Mouse (Mus musculus): ENCODE data around the gene Cpne5.
"Not testable (repeated sequence)": the region's sequence is repeated elsewhere in the genome, so short reads cannot be mapped to it uniquely, and the experiment has no call there.

Gene Cpne5

GRCm38 (mm10) chr17:29136236-29136635 is 101.7 kb downstream of the Cpne5 start:
- no peak for DNase-seq (ENCODE audit: low spot score)

GRCm38 (mm10) chr17:29135066-29135465 is 102.9 kb downstream of the Cpne5 start:
- no peak for DNase-seq (ENCODE audit: low spot score)

DNA sequence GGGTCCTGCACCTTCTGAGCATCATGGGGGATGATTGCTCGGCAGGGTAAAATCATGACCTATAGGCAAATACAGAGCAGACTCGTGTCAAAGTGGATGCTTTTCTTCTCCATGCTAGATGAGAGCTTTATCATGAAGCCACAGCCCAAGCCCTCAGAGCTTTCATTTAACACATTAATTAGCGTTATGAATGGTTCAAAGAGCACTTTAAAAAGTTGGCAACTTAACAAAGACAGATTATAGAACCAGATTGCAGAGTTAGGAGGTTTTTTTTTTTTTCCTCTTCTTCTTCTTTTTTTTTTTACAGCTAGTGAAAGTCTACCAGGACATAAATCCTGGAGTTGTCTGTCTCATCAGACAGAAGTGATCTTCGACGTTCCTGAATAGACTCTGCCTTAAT is 108.6 kb downstream of the Cpne5 start:
- DNase-seq (ENCODE audit: low spot score): no peak

- DNase-seq (ENCODE audit: low spot score): no peak
Measured at GRCm38 (mm10) chr17:29126561-29126960, 111.4 kb downstream of the Cpne5 start.

DNA sequence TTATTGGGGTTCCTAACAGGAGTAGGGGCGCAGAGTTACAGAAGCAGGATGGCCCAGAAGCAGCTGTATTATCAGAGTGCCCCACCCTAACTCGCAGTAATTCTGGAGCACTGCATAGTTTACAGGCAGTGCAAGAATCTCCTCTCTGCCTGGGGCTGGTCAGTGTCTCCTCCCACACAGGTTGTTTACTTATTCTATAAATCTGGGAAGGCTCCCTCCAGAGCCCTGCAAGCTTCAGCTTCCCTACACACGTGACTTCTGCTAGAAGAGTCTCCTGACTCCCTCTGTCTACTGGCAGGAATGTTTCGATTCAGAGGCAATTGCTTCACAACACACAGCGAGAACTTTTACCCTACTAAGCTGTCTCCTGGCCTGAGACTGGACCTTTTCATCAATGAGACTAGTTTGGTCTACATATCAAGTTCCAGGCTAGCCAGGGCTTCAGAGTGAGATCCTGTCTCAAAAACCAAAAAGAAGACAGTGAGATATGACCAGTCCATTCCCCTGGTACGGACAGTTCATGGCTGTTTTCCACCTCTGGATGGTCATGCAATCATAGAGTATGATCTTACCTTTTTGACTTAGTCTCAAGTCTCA is 114.3 kb downstream of the Cpne5 start:
- no peak for DNase-seq (ENCODE audit: low spot score)

DNA sequence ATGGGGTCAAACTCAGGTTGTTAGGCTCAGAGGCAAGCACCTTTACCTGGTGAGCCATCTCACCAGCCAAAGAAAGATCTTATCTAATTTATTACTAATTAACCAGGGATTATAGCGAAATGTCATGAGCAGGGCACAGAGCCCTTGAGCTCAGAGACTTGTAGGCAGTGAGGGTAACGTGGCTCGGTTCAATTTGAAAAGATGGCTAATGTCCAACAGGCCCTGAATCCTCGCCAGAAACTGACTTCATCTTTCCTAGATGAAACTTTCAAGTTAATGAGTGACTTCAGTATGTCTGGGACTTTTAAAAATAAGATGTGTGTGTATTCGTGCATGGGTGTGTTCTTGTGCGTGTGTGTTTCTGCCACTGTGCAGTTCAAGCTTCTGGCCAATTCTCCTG is 115.2 kb downstream of the Cpne5 start:
- no peak for DNase-seq (ENCODE audit: low spot score)

DNA sequence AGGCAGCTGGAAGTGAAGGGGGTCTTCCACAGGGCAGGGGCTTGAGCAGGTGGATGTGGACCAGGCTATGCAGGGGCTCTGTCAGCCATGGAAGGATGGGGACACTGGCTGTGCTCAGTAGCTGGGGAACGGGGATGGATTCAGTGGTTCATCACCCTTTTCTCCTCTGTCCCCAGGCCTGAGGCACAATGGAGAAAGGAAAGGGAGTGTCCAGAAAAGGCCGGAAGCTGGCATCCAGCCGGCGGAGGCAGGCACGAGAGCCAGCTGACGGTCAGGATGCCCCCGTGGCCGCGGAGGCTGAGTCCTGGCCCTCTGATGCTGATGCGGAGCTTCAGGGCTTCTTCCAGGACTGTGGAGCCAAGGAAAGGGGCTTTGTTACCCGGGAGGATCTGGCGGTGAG is 117.3 kb downstream of the Cpne5 start:
- DNase-seq (ENCODE audit: low spot score): no peak

- no peak for DNase-seq (ENCODE audit: low spot score)
Measured at GRCm38 (mm10) chr17:29118057-29118456, 119.9 kb downstream of the Cpne5 start.

DNA sequence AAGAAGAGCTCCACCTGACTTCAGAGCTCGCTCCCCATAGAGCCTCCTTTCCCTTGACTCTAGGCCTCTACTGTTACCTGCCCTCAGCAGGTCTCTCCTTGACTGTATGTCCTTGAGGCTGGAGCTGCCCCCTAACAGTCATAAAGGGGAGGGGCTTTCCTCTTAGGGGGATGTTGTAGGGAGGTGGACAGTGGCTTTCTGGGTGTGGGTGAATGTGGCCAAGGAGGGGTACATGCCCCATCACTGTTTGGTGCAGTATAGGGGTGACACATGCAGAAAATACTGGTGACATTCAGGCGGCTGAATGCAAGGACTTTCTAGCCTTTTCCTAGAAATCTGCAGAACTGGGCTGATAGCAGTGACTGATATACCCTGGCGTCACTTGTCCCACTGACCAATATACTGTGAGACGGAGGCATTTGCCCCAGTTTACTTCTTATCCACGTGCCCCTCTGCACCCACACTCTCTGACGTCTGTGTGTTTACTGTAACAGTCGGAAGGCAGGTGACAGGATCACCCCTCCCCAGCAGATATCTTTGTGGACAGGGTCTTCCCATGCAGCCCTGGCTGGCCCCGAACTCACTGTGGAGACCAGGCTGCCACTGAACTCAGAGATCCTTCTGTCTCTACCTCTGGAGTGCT is 120.8 kb downstream of the Cpne5 start:
- DNase-seq (ENCODE audit: low spot score): no peak

DNA sequence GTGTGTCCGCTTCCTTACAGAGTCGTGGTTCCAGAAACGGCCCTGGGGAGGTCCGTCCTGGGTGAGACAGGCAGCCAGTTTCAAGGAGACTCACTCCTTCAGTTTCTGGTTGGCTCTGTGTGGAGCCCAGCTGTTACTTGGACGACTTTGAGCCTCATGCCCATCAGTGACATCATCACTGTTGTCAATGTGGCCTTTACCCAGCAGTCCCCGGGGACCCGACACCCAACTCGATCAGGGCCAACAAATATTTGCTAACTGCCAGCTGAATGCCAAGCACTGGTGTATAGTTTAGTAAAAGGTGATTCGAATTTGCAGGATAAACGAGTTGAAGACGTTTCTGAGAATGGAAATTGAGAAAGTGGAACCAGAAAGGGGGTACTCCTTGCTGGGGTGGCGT is 121.9 kb downstream of the Cpne5 start:
- DNase-seq (ENCODE audit: low spot score): no peak

- DNase-seq (ENCODE audit: low spot score): no peak
Measured at GRCm38 (mm10) chr17:29113591-29114352, 124.2 kb downstream of the Cpne5 start, which contains the start of gene Rab44. TSS of gene Rab44 (plus strand) at chr17:29114145.

GRCm38 (mm10) chr17:29111332-29111731 is 126.6 kb downstream of the Cpne5 start:
- no peak for DNase-seq (ENCODE audit: low spot score)

DNA sequence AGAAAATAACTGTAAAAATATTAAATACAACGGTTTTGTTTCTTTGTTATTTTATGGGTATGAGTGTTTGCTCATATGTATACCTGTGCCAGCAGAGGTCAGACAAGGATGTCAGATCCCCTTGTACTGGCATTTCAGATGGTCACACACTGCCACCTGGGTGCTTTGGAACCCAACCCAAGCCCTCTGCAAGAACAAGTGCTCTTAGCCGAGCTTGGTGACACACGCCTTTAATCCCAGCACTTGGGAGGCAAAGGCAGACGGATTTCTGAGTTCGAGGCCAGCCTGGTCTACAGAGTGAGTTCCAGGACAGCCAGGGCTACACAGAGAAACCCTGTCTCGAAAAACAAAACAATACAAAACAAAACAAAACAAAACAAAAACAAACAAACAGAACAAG is 127.6 kb downstream of the Cpne5 start:
- DNase-seq (ENCODE audit: low spot score): not testable (repeated sequence)
